Comparison of ENCODE assay signal across 15 mouse cellular contexts in genomic region chr7:34541000-34541399, GRCm38 (mm10).
"Had no signal": no experiment of that assay in that cellular context is flagged by ENCODE, and none has a peak within 500 bp of the region (broad histone marks: within the 10 kb centered on the region; RNA-seq: fewer than 3 reads in every experiment).

No protein-coding gene starts in this region.

- H3K27me3 ChIP-seq: kidney, embryonic 15.5 days; liver, embryonic 15.5 days; megakaryocyte, embryonic 14.5 days; midbrain, embryonic 15.5 days; neural tube, embryonic 13.5 days had no signal

- DNase-seq: kidney, adult 18-20 months; kidney, postnatal 14 days; right cerebral cortex, postnatal 14 days; thymus, adult 18-20 months; thymus, postnatal 14 days had no signal

- H3K4me3 ChIP-seq: kidney, embryonic 15.5 days; limb, embryonic 10.5 days; liver, embryonic 15.5 days; megakaryocyte, embryonic 14.5 days; midbrain, embryonic 15.5 days; neural tube, embryonic 13.5 days had no signal

- H3K36me3 ChIP-seq: kidney, embryonic 15.5 days; limb, embryonic 10.5 days; liver, embryonic 15.5 days; midbrain, embryonic 15.5 days; neural tube, embryonic 13.5 days had no signal

- H3K9ac ChIP-seq: kidney, embryonic 15.5 days; liver, embryonic 15.5 days; midbrain, embryonic 15.5 days; neural tube, embryonic 13.5 days had no signal

- H3K9me3 ChIP-seq: kidney, embryonic 15.5 days; limb, embryonic 10.5 days; midbrain, embryonic 15.5 days had no signal

- H3K4me2 ChIP-seq: kidney, embryonic 15.5 days; liver, embryonic 11.5 days; liver, embryonic 15.5 days; midbrain, embryonic 11.5 days; midbrain, embryonic 15.5 days; neural tube, embryonic 13.5 days had no signal

- ATAC-seq: lung, postnatal 0 days; midbrain, embryonic 15.5 days had no signal

- H3K4me1 ChIP-seq: kidney, embryonic 15.5 days; limb, embryonic 10.5 days; liver, embryonic 15.5 days; megakaryocyte, embryonic 14.5 days; midbrain, embryonic 15.5 days; neural tube, embryonic 13.5 days had no signal

- H3K27ac ChIP-seq: kidney, embryonic 15.5 days; limb, embryonic 10.5 days; liver, embryonic 15.5 days; macrophage; midbrain, embryonic 15.5 days; neural tube, embryonic 13.5 days had no signal
